Mouse (Mus musculus) bone marrow macrophage, adult 2 months (primary cell): Measurements from ENCODE around the gene Ripor1. TPM values are rescaled to one million over a fixed set of nuclear protein-coding genes. Genes with fewer than 3 reads are reported as not detected.
A peak's percentile ranks its signal among the peaks of the same experiment; 100 is the strongest.

Source experiments
- H3K27ac ChIP-seq: 2 replicates; pipeline ENCODE4 v1.5.1; 2012; ENCODE audit warnings: low read depth, low read length; ENCODE audit not compliant: insufficient read depth
- H3K4me1 ChIP-seq: 2 replicates; pipeline ENCODE4 v1.6.1; 2012; ENCODE audit warnings: low read length; ENCODE audit not compliant: control insufficient read depth, insufficient read depth
- H3K4me3 ChIP-seq: 2 replicates; pipeline ENCODE4 v1.5.1; 2012; ENCODE audit warnings: mild to moderate bottlenecking, low read length, moderate library complexity; ENCODE audit not compliant: insufficient read depth
- CTCF ChIP-seq: IDR thresholded peaks from 2 replicates; pipeline ENCODE4 v1.5.1; 2012; ENCODE audit warnings: low read depth, mild to moderate bottlenecking, low read length, moderate library complexity
- POLR2A ChIP-seq: IDR thresholded peaks from 2 replicates; pipeline ENCODE4 v1.6.1; 2012; ENCODE audit warnings: mild to moderate bottlenecking, low read depth, low read length, borderline replicate concordance
- polyA plus RNA-seq: library from polyadenylated mRNA; stranded (reverse); fragments of >200 nt; gene quantifications from 2 replicates; pipeline ENCODE4 v1.2.4, GENCODE M21; 2012; ENCODE audit not compliant: missing spikeins, insufficient read depth, insufficient read length

The Ripor1 gene
- polyA plus RNA-seq, 1 experiment, result 17.9 TPM

DNA sequence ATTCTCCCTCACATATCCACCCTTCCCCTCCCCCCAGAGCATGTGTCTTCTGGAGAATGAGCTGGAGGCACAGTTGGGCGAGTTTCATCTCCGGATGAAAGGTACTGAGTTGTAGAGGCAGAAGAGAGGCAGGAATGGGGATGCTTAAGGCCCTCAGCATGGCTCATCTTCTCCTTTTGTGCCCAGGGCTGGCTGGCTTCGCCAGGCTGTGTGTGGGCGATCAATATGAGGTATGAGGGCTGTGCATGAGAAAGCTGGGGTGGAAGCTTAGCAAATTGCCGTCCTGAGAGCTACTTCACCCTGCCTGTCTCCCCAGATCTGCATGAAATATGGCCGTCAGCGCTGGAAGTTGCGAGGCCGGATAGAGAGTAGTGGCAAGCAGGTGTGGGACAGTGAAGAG, 10.9 kb downstream of the Ripor1 start:
- H3K4me1 ChIP-seq, result no peaks in the 10 kb centered on the region
- H3K4me3 ChIP-seq, result no peak overlapping the region
- no peak overlapping the region for H3K27ac ChIP-seq
- no peak for TF ChIP-seq POLR2A
- TF ChIP-seq CTCF, result no peak

DNA sequence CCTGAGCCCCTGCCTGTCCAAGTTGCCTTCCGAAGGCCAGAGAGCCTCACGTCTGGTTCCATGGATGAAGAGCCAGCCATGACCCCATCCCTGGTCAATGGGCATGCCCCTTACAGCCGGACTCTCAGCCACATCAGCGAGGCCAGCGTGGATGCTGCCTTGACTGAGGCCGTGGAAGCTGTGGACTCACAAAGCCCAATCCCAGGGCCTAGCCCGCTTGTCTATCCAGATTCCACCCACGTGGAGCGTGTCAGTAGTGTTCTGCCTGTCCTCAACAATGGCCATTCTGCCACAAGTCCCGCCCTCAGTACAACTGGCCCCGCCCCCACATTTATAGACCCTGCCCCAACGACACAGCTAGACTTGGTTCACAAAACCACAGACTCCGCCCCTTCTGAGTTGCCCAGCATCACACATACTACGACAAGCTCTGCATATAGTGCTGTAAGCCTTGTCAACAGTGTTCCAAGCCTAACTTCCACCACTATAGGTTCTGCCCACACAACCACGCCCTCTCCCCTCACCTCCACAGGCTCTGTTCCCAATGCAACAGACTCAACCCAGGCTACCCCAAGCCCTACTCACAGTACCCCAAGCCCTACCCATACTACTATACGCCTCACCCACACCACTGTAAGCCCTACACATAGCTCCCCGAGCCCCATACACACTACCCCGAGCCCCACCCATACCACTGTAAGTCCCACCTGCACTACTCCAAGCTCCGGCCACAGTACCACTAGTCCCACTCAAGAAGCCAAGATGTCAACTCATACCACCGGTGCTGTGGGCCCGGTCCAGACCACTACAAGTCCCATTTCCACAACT, 12.6 kb downstream of the Ripor1 start:
- Histone ChIP-seq H3K4me3 (no peak overlapping the region), H3K27ac (no peak overlapping the region), H3K4me1 (peaks cover 2% of the 10 kb centered on the region; the same call in 1 of the 2 replicates)
- TF ChIP-seq CTCF (no peak), POLR2A (no peak)

DNA sequence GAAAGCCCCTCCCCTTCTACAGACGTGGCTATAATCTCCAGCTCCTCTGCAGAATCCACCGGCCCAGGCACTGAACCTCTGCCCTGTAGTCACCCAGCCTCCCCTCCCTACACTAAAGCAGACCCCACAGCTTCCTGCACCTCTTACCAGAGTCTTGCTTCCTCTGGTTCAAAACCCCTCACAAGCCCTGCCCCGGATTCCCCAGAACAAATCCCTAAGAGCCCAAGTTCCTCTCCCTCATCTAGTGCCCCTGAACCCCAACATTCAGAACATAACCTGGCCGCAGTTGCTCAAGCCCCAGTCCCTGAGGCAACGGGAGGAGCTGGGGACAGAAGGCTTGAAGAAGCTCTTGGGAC, 13.2 kb downstream of the Ripor1 start:
- no peak for TF ChIP-seq POLR2A
- TF ChIP-seq CTCF, result no peak
- no peak overlapping the region for H3K4me3 ChIP-seq
- peaks cover 5% of the 10 kb centered on the region; the same call in 1 of the 2 replicates for H3K4me1 ChIP-seq
- no peak overlapping the region for H3K27ac ChIP-seq

DNA sequence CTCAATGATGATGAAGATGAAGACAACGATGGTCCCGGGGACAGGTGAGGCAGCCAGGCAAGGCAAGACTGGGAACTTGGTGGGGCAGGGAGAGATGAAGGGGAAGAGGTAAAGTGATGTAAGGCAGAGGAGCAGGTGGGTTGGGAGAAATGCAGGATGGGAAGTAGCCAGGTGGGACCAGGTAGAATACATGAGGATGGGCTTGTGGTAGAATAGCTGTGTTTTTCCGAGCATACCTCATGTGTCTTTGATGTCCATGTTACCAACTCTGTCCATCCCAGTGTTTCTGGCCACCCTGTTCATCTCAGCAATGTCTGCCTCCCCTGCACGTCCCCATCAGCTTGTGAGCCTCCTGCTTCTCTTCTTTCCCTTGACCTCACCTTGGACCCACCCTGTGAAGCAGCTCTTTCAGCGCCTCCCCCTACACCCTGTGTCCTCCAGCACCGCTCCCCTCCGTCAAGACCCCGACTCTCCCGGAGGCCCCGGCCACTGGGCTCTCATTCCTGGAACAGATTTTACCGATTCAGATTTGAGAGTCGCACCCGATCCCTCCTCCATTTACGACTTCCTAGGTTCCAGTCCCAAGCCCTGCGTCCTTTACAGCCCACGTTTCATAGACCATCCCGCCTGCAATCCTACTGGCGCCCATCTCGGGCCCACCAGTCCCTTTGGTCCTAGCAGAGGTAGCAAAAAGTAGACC, 14.0 kb downstream of the Ripor1 start:
- TF ChIP-seq POLR2A (no peak), CTCF (no peak)
- no peak overlapping the region for H3K27ac ChIP-seq
- H3K4me1 ChIP-seq, result peaks cover 5% of the 10 kb centered on the region; the same call in 1 of the 2 replicates
- H3K4me3 ChIP-seq, result no peak overlapping the region

DNA sequence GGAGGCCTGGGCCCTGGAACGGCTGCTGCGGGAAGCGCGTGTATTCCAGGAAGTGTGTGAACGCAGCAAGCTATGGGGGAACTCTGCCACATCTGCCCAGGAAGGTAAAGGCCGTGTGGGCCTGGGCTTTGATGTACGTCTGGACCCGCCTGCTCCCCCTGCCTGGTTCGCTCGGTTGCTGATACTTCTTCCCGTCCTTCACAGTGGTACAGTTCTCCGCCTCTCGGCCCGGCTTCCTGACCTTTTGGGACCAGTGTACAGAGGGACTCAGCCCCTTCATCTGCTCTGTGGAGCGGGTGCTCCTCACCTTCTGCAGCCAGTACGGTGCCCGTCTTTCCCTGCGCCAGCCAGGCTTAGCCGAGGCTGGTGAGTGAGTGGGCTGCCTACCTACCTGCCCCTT, 15.2 kb downstream of the Ripor1 start:
- Histone ChIP-seq H3K27ac (no peak overlapping the region), H3K4me3 (no peak overlapping the region), H3K4me1 (peaks cover 5% of the 10 kb centered on the region; the same call in 1 of the 2 replicates)
- TF ChIP-seq CTCF, result no peak
- no peak for TF ChIP-seq POLR2A

DNA sequence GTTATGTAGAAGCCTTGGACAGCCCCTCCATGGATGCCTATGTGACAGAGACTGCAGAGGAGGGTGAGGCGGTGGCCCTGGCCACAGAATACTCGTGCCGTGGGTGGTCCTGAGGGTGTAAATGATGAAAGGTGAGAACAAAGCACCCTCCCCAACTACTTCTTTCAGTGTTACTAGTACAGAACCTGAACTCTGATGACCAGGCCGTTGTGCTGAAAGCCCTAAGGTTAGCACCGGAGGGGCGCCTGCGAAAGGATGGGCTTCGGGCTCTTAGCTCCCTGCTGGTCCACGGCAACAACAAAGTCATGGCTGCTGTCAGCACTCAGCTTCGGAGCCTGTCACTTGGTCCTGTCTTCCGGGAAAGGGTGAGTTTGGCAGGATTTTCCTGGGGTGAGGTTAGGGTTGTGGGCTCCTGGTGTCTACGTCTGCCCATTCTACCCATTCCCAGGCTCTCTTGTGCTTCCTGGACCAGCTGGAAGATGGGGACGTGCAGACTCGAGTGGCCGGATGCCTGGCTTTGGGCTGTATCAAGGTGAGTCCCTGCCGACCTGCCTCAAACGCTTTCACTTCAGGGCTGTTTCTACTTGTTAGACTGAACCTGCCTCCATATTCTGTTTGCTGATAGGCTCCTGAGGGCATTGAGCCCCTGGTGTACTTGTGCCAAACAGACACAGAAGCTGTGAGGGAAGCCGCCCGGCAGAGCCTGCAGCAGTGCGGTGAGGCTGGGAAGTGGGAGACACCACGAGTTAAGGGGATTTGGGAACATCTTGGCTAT, 16.1 kb downstream of the Ripor1 start:
- peaks cover 5% of the 10 kb centered on the region; the same call in 1 of the 2 replicates for H3K4me1 ChIP-seq
- no peak overlapping the region for H3K4me3 ChIP-seq
- no peak overlapping the region for H3K27ac ChIP-seq
- TF ChIP-seq CTCF (no peak), POLR2A (no peak)

DNA sequence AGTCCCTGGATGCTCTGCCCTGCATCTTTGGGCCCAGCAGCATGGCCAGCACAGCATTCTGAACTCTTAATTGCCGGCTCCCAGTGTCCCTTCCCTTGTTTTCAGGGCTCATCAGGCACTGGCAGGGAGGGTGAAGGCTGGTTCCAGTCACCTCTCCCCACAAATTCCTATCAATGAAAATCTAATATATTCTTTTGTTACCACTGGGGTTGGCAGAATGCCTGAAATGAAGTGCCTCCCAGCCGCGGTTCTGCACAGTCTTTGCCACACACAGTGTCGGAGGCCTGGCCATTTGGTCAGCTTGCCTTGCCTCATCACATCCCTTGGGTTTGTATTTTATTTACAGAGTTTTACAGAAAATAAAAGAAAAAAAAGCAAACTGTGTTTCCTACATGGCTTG, 16.8 kb downstream of the Ripor1 start:
- Histone ChIP-seq H3K27ac (no peak overlapping the region), H3K4me1 (peaks cover 5% of the 10 kb centered on the region; the same call in 1 of the 2 replicates), H3K4me3 (no peak overlapping the region)
- TF ChIP-seq POLR2A (no peak), CTCF (no peak)

DNA sequence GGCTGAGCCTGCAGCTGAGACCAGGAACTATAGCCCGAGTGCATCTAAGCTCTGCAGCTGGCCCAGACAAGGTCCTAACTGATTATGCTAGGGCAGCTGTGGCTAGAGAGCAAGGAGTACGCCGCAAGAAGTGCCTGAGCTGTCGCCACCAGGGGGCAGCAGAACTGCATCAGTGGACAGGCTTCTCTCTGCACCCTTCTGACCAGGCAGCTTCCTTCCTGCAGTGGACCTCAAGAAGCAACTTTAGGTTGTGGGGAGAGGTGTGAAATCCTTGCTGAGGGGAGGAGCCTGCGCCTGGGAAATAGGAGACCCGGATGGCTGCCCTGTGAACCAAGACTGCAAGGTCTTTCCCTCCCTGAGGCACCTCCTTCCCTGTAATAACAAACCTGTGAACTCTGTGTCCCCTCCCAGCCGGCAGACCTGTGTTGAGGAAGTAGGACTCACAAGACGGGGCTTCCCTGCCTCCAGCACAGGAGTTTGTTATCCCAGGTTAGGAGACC, 17.4 kb downstream of the Ripor1 start:
- Histone ChIP-seq H3K27ac (no peak overlapping the region), H3K4me3 (no peak overlapping the region), H3K4me1 (peaks cover 5% of the 10 kb centered on the region; the same call in 1 of the 2 replicates)
- TF ChIP-seq CTCF (peak; percentile 71), POLR2A (no peak)

DNA sequence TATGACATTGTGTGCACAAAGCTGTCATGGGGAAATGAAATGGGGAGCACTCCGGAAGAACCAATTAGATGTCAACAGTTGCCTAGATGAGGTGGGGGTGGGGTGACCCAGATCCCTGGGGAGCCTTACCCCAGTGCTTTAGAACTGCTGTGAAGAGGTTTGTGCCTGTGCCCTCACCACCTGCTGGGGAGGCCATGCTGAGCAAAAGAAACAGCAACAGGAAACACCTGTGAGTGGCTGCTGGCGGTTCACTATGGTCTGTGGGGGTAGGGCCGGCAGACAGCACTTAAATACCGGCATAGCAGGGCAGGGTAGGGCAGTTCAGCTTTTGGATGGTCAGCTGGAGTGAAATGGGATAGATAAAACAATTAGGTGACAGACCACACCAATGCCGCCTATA, 18.1 kb downstream of the Ripor1 start:
- TF ChIP-seq CTCF (no peak), POLR2A (no peak)
- Histone ChIP-seq H3K27ac (no peak overlapping the region), H3K4me3 (no peak overlapping the region), H3K4me1 (peaks cover 5% of the 10 kb centered on the region; the same call in 1 of the 2 replicates)
